ENCODE assay signal across 17 mouse cellular contexts in genomic region chr6:143315859-143316258, GRCm38 (mm10).
DNase-seq lines count a peak whose midpoint lies in the region; ATAC-seq and TF ChIP-seq lines count a peak whose summit lies in the region.
"Had no signal": no experiment of that assay in that cellular context is flagged by ENCODE, and none has a peak within 500 bp of the region (broad histone marks: within the 10 kb centered on the region; RNA-seq: fewer than 3 reads in every experiment).

No protein-coding gene starts in this region.

- TF ChIP-seq CTCF in intestine, postnatal 0 days (IDR thresholded peaks at IDR 0.05; ENCODE audit: low read depth): no peak
- no peak for TF ChIP-seq CTCF in layer of hippocampus, adult 2 months (conservative IDR thresholded peaks at IDR 0.05)

- H3K36me3 ChIP-seq in intestine, embryonic 15.5 days: no peaks in the 10 kb centered on the region
- no peaks in the 10 kb centered on the region for H3K36me3 ChIP-seq in intestine, postnatal 0 days (ENCODE audit: control insufficient read depth, insufficient read depth)
- H3K36me3 ChIP-seq: embryonic facial prominence, embryonic 10.5 days; hindbrain, embryonic 15.5 days; limb, embryonic 15.5 days; midbrain, embryonic 12.5 days; neural tube, embryonic 15.5 days had no signal

- no peaks in the 10 kb centered on the region for H3K27me3 ChIP-seq in intestine, embryonic 15.5 days (replicated peaks)
- no peaks in the 10 kb centered on the region for H3K27me3 ChIP-seq in intestine, postnatal 0 days (replicated peaks; ENCODE audit: control insufficient read depth, insufficient read depth, low read length)
- H3K27me3 ChIP-seq: CH12.LX; hindbrain, embryonic 15.5 days; midbrain, embryonic 12.5 days; neural tube, embryonic 15.5 days had no signal

- no peak overlapping the region for H3K4me3 ChIP-seq in intestine, embryonic 15.5 days (replicated peaks)
- no peak overlapping the region for H3K4me3 ChIP-seq in intestine, postnatal 0 days (ENCODE audit: low read depth, low read length)
- no peak overlapping the region for H3K4me3 ChIP-seq in layer of hippocampus, adult 2 months
- H3K4me3 ChIP-seq: embryonic facial prominence, embryonic 10.5 days; hindbrain, embryonic 15.5 days; limb, embryonic 15.5 days; midbrain, embryonic 12.5 days; neural tube, embryonic 15.5 days had no signal

- no peak overlapping the region for H3K27ac ChIP-seq in intestine, embryonic 15.5 days
- no peak overlapping the region for H3K27ac ChIP-seq in intestine, postnatal 0 days (ENCODE audit: low read depth, low read length)
- no peak overlapping the region for H3K27ac ChIP-seq in layer of hippocampus, adult 2 months
- H3K27ac ChIP-seq: embryonic facial prominence, embryonic 10.5 days; hindbrain, embryonic 15.5 days; limb, embryonic 15.5 days; midbrain, embryonic 12.5 days; neural tube, embryonic 15.5 days had no signal

- peak; percentile 46 for DNase-seq in adipocyte (ENCODE audit: low spot score)
- peak; percentile 11 for DNase-seq in heart, postnatal 25 days (ENCODE audit: low spot score)
- DNase-seq in lung, postnatal 14 days: peak; percentile 79
- DNase-seq in frontal cortex, postnatal 25 days (ENCODE audit: low spot score in 2 of 2): no peak
- DNase-seq in layer of hippocampus, adult 2 months (ENCODE audit: low spot score in 2 of 2): no peak
- DNase-seq: cerebellum, adult 11 months; gastrocnemius, postnatal 25 days; spleen, adult 18-20 months; thymus, postnatal 14 days had no signal

- intact Hi-C loops in heart, postnatal 25 days (cut with DNase I): no loop called here

- WGBS in intestine, embryonic 15.5 days: 35% methylated on average over 9 of the region's 9 CpGs
- WGBS in intestine, postnatal 0 days: 57% methylated on average over 9 of the region's 9 CpGs

- H3K9me3 ChIP-seq in intestine, embryonic 15.5 days: no peaks in the 10 kb centered on the region
- no peaks in the 10 kb centered on the region for H3K9me3 ChIP-seq in intestine, postnatal 0 days (ENCODE audit: control insufficient read depth)
- H3K9me3 ChIP-seq: embryonic facial prominence, embryonic 10.5 days; hindbrain, embryonic 15.5 days; limb, embryonic 15.5 days; midbrain, embryonic 12.5 days; neural tube, embryonic 15.5 days had no signal

- H3K4me1 ChIP-seq in intestine, embryonic 15.5 days (replicated peaks): no peaks in the 10 kb centered on the region; the same call in 1 of the 2 replicates
- no peaks in the 10 kb centered on the region for H3K4me1 ChIP-seq in intestine, postnatal 0 days (replicated peaks; ENCODE audit: control insufficient read depth, insufficient read depth, low read length)
- H3K4me1 ChIP-seq: embryonic facial prominence, embryonic 10.5 days; hindbrain, embryonic 15.5 days; limb, embryonic 15.5 days; midbrain, embryonic 12.5 days; neural tube, embryonic 15.5 days had no signal

- ATAC-seq in intestine, embryonic 15.5 days: peak; percentile 39; the same call in 1 of the 2 replicates
- ATAC-seq in intestine, postnatal 0 days: no peak

- H3K9ac ChIP-seq in intestine, embryonic 15.5 days: no peak overlapping the region
- no peak overlapping the region for H3K9ac ChIP-seq in intestine, postnatal 0 days (ENCODE audit: low read depth, low read length)
- H3K9ac ChIP-seq: hindbrain, embryonic 15.5 days; limb, embryonic 15.5 days; midbrain, embryonic 12.5 days; neural tube, embryonic 15.5 days had no signal

- no peak overlapping the region for H3K4me2 ChIP-seq in intestine, embryonic 15.5 days (replicated peaks)
- no peak overlapping the region for H3K4me2 ChIP-seq in intestine, postnatal 0 days (replicated peaks; ENCODE audit: low read depth)
- H3K4me2 ChIP-seq: hindbrain, embryonic 15.5 days; limb, embryonic 15.5 days; midbrain, embryonic 12.5 days; neural tube, embryonic 15.5 days had no signal

Comparison
In these comparisons a context has a peak if more than half of its experiments do, and no peak if none do; other contexts are left out.
1. DNase-seq: peak in adipocyte (single experiment), heart, postnatal 25 days (single experiment) and lung, postnatal 14 days (single experiment); none in frontal cortex, postnatal 25 days (0 of 2) and layer of hippocampus, adult 2 months (0 of 2).